Mouse (Mus musculus): ENCODE results near the gene Wdr1. TPM values are rescaled to one million over a fixed set of nuclear protein-coding genes. Genes with fewer than 3 reads are reported as not detected.
A peak's percentile ranks its signal among the peaks of the same experiment; 100 is the strongest.

Gene Wdr1
- polyA plus RNA-seq, 1 experiment from 2014 or later: 173 TPM

GRCm38 (mm10) chr5:38552615-38553014, 10.4 kb downstream of the Wdr1 start:
- Histone ChIP-seq H3K36me3 (ENCODE audit: control insufficient read depth, insufficient read depth) (peaks cover 75% of the 10 kb centered on the region), H3K4me1 (replicated peaks; ENCODE audit: control insufficient read depth, insufficient read depth, low read length) (0 out of 2 replicates have a peak, but pooled peaks cover 33% of the 10 kb centered on the region), H3K4me2 (replicated peaks; ENCODE audit: low read depth) (no peak overlapping the region), H3K27ac (ENCODE audit: low read depth, low read length) (no peak overlapping the region), H3K9me3 (ENCODE audit: control insufficient read depth) (no peaks in the 10 kb centered on the region), H3K9ac (ENCODE audit: low read depth, low read length) (no peak overlapping the region), H3K27me3 (replicated peaks; ENCODE audit: control insufficient read depth, insufficient read depth, low read length) (no peaks in the 10 kb centered on the region), H3K4me3 (ENCODE audit: low read depth, low read length) (no peak overlapping the region)
- TF ChIP-seq CTCF (IDR thresholded peaks at IDR 0.05; ENCODE audit: low read depth): no peak
- ATAC-seq: no peak
- 74% methylated on average over 3 of the region's 3 CpGs for WGBS

- Histone ChIP-seq H3K9ac (ENCODE audit: low read depth, low read length) (no peak overlapping the region), H3K4me1 (replicated peaks; ENCODE audit: control insufficient read depth, insufficient read depth, low read length) (0 out of 2 replicates have a peak, but pooled peaks cover 27% of the 10 kb centered on the region), H3K27ac (ENCODE audit: low read depth, low read length) (peak overlapping the region; percentile 60), H3K27me3 (replicated peaks; ENCODE audit: control insufficient read depth, insufficient read depth, low read length) (no peaks in the 10 kb centered on the region), H3K4me2 (replicated peaks; ENCODE audit: low read depth) (no peak overlapping the region), H3K9me3 (ENCODE audit: control insufficient read depth) (no peaks in the 10 kb centered on the region), H3K36me3 (ENCODE audit: control insufficient read depth, insufficient read depth) (peaks cover 78% of the 10 kb centered on the region), H3K4me3 (ENCODE audit: low read depth, low read length) (no peak overlapping the region)
- 28% methylated on average over 1 of the region's 1 CpGs for WGBS
- TF ChIP-seq CTCF (IDR thresholded peaks at IDR 0.05; ENCODE audit: low read depth): no peak
- peak; percentile 87 for ATAC-seq
Measured at GRCm38 (mm10) chr5:38550221-38550768, 12.7 kb downstream of the Wdr1 start.

DNA sequence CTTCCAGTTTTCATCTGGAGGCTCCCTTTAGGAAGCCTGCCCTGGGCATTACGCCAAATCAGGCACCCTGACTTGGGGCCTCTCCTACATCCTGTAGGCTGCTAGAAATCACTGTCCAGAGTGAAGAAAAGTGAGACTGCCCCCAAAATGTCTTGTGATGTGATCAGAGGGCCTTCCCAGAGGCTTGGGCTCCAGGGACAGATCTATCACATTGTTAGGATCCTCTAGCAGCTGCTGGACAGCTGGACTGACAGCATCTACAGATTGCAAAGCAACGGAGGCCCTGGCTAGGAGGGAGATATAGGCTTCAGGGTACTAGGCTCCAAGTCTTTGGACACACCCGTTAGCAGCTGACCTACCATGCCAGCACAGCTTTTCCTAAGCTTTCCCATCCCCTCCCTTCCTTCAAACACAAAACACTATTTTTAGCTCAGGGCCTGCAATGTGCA, 13.5 kb downstream of the Wdr1 start:
- Histone ChIP-seq H3K9me3 (ENCODE audit: control insufficient read depth) (no peaks in the 10 kb centered on the region), H3K27me3 (replicated peaks; ENCODE audit: control insufficient read depth, insufficient read depth, low read length) (no peaks in the 10 kb centered on the region), H3K36me3 (ENCODE audit: control insufficient read depth, insufficient read depth) (peaks cover 78% of the 10 kb centered on the region), H3K4me3 (ENCODE audit: low read depth, low read length) (no peak overlapping the region), H3K27ac (ENCODE audit: low read depth, low read length) (peak overlapping the region; percentile 52), H3K4me1 (replicated peaks; ENCODE audit: control insufficient read depth, insufficient read depth, low read length) (0 out of 2 replicates have a peak, but pooled peaks cover 27% of the 10 kb centered on the region), H3K9ac (ENCODE audit: low read depth, low read length) (no peak overlapping the region), H3K4me2 (replicated peaks; ENCODE audit: low read depth) (no peak overlapping the region; the same call in 1 of the 2 replicates)
- WGBS: 49% methylated on average over 3 of the region's 3 CpGs
- ATAC-seq: no peak
- TF ChIP-seq CTCF (IDR thresholded peaks at IDR 0.05; ENCODE audit: low read depth): no peak

- 55% methylated on average over 6 of the region's 6 CpGs for WGBS
- H3K36me3 ChIP-seq (ENCODE audit: control insufficient read depth, insufficient read depth): peaks cover 94% of the 10 kb centered on the region
- no peak for ATAC-seq
Measured at GRCm38 (mm10) chr5:38547375-38547774, 15.6 kb downstream of the Wdr1 start.

DNA sequence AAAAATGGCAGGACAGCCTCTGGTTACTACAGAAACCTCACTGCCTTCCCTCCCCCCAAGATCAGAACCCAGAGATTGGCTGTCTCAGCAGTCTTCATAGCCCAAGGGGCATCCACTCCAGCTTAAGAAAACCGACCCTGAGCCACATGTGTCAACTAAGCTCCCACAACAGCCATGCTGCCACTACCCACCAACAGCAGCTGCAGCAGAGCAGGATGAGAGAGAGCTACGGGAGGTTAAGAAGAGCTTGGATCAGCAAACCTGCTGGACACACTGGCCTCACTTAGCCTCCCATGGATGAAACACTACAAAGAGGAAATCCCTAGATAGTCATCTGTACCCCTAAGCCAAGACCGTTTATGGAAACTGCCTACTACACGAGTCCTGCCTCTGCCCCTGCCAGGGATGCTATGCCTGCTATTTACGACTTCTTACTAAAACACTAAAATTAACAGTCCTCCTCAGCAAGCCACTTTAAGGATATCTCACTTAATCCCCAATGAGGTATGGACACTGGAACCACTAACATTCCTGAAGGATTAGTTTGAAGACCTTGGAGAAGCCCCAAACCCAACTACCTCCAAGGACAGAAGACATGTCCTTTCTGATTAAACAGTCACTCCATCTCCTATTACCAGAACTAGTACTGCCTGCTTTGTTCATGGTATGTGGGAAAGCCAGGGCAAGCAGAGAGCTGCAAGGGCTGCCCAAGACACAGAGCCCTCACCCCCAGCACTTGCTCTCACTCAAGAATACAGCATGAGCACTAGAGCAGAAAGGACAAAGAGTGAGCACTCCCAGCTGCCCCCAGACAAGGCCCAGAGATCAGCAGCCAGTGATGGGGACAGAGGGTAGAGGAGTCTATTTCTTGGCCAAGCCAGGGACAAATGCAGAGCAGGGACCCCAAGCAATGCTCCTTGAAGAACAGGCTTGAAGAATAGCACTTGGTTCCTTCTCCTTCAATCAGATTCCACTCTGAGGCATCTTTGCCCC, 18.3 kb downstream of the Wdr1 start:
- H3K36me3 ChIP-seq (ENCODE audit: control insufficient read depth, insufficient read depth): peaks cover 98% of the 10 kb centered on the region
- no peaks in the 10 kb centered on the region for H3K27me3 ChIP-seq (replicated peaks; ENCODE audit: control insufficient read depth, insufficient read depth, low read length)
- no peak overlapping the region for H3K27ac ChIP-seq (ENCODE audit: low read depth, low read length)
- H3K9me3 ChIP-seq (ENCODE audit: control insufficient read depth): no peaks in the 10 kb centered on the region
- ATAC-seq: no peak
- no peak overlapping the region for H3K4me2 ChIP-seq (replicated peaks; ENCODE audit: low read depth)
- H3K9ac ChIP-seq (ENCODE audit: low read depth, low read length): no peak overlapping the region
- WGBS: 59% methylated on average over 5 of the region's 5 CpGs
- 0 out of 2 replicates have a peak, but pooled peaks cover 6% of the 10 kb centered on the region for H3K4me1 ChIP-seq (replicated peaks; ENCODE audit: control insufficient read depth, insufficient read depth, low read length)
- TF ChIP-seq CTCF (IDR thresholded peaks at IDR 0.05; ENCODE audit: low read depth): no peak
- H3K4me3 ChIP-seq (ENCODE audit: low read depth, low read length): no peak overlapping the region

More at GRCm38 (mm10) chr5:38547375-38547774, 15.6 kb downstream of the Wdr1 start:
- Histone ChIP-seq H3K9ac (ENCODE audit: low read depth, low read length) (no peak overlapping the region), H3K27ac (ENCODE audit: low read depth, low read length) (no peak overlapping the region), H3K4me3 (ENCODE audit: low read depth, low read length) (no peak overlapping the region), H3K4me1 (replicated peaks; ENCODE audit: control insufficient read depth, insufficient read depth, low read length) (0 out of 2 replicates have a peak, but pooled peaks cover 27% of the 10 kb centered on the region), H3K27me3 (replicated peaks; ENCODE audit: control insufficient read depth, insufficient read depth, low read length) (no peaks in the 10 kb centered on the region), H3K4me2 (replicated peaks; ENCODE audit: low read depth) (no peak overlapping the region), H3K9me3 (ENCODE audit: control insufficient read depth) (no peaks in the 10 kb centered on the region)
- TF ChIP-seq CTCF (IDR thresholded peaks at IDR 0.05; ENCODE audit: low read depth): no peak
